In genomic region chr4:150269679-150270078, GRCm38 (mm10) we compare ENCODE assay signal across 9 mouse cellular contexts. TPM values are rescaled to one million over a fixed set of nuclear protein-coding genes. Genes with fewer than 3 reads are reported as not detected.
DNase-seq lines count a peak whose midpoint lies in the region; ATAC-seq and TF ChIP-seq lines count a peak whose summit lies in the region.
"Had no signal": no experiment of that assay in that cellular context is flagged by ENCODE, and none has a peak within 500 bp of the region (broad histone marks: within the 10 kb centered on the region; RNA-seq: fewer than 3 reads in every experiment).

No protein-coding gene starts in this region.

- no peaks in the 10 kb centered on the region for H3K27me3 ChIP-seq in lung, embryonic 16.5 days (ENCODE audit: control insufficient read depth, insufficient read depth, low read depth, low read length)
- no peaks in the 10 kb centered on the region for H3K27me3 ChIP-seq in intestine, embryonic 15.5 days (replicated peaks)
- H3K27me3 ChIP-seq in midbrain, embryonic 16.5 days (ENCODE audit: control insufficient read depth, insufficient read depth, low read depth, low read length), result no peaks in the 10 kb centered on the region

- no peaks in the 10 kb centered on the region for H3K36me3 ChIP-seq in lung, embryonic 16.5 days (ENCODE audit: control insufficient read depth, insufficient read depth, low read length)
- H3K36me3 ChIP-seq in intestine, embryonic 15.5 days, result no peaks in the 10 kb centered on the region
- H3K36me3 ChIP-seq in midbrain, embryonic 16.5 days (ENCODE audit: control insufficient read depth, insufficient read depth, low read length), result no peaks in the 10 kb centered on the region

- no peaks in the 10 kb centered on the region for H3K9me3 ChIP-seq in lung, embryonic 16.5 days (ENCODE audit: control insufficient read depth, low read length)
- no peaks in the 10 kb centered on the region for H3K9me3 ChIP-seq in intestine, embryonic 15.5 days
- H3K9me3 ChIP-seq in midbrain, embryonic 16.5 days (replicated peaks; ENCODE audit: control insufficient read depth, low read length, poor library complexity, severe bottlenecking), result no peaks in the 10 kb centered on the region

- DNase-seq in gastrocnemius, adult 2 months, result peak; percentile 9
- DNase-seq in gastrocnemius, postnatal 10 days, result no peak
- no peak for DNase-seq in lung, adult 2 months
- no peak for DNase-seq in left cerebral cortex, postnatal 4 days

- no peak for TF ChIP-seq CTCF in gastrocnemius, adult 2 months (IDR thresholded peaks at IDR 0.05)
- no peak for TF ChIP-seq CTCF in lung, adult 2 months (IDR thresholded peaks at IDR 0.05; ENCODE audit: insufficient read depth, low read length)

- no peak overlapping the region for H3K4me2 ChIP-seq in lung, embryonic 16.5 days (ENCODE audit: low read depth, low read length)
- peak overlapping the region; percentile 31; the same call in 1 of the 2 replicates for H3K4me2 ChIP-seq in intestine, embryonic 15.5 days (replicated peaks)
- no peak overlapping the region for H3K4me2 ChIP-seq in midbrain, embryonic 16.5 days (ENCODE audit: low read length)

- intact Hi-C loops in gastrocnemius, adult 2 months (cut with DNase I), result no loop called here
- intact Hi-C loops in left cerebral cortex, postnatal 4 days (cut with DNase I), result no loop called here

- no peak for TF ChIP-seq POLR2A in lung, adult 2 months (IDR thresholded peaks at IDR 0.05; ENCODE audit: borderline replicate concordance, extremely low read depth, low read depth, low read length)

- ATAC-seq in lung, embryonic 16.5 days (ENCODE audit: low read depth), result peak; percentile 44
- ATAC-seq in intestine, embryonic 15.5 days, result no peak
- peak; percentile 26; the same call in 1 of the 2 replicates for ATAC-seq in neutrophil, adult 5-6 weeks (ENCODE audit: extremely low read depth, insufficient number of reproducible peaks, low FRiP score, poor library complexity, severe bottlenecking)
- ATAC-seq in midbrain, embryonic 16.5 days, result no peak
- ATAC-seq: forebrain, embryonic 14.5 days had no signal

- no peak overlapping the region for H3K4me3 ChIP-seq in gastrocnemius, adult 2 months
- no peak overlapping the region for H3K4me3 ChIP-seq in lung, embryonic 16.5 days (ENCODE audit: low read length)
- no peak overlapping the region for H3K4me3 ChIP-seq in lung, adult 2 months (replicated peaks; ENCODE audit: extremely low read depth, low read depth, low read length)
- H3K4me3 ChIP-seq in intestine, embryonic 15.5 days (replicated peaks), result no peak overlapping the region
- H3K4me3 ChIP-seq in midbrain, embryonic 16.5 days (ENCODE audit: low read depth, low read length), result no peak overlapping the region

- no peak overlapping the region for H3K27ac ChIP-seq in gastrocnemius, adult 2 months
- H3K27ac ChIP-seq in lung, embryonic 16.5 days (ENCODE audit: low read length), result peak overlapping the region; percentile 84
- peak overlapping the region; percentile 71 for H3K27ac ChIP-seq in intestine, embryonic 15.5 days
- no peak overlapping the region for H3K27ac ChIP-seq in midbrain, embryonic 16.5 days (ENCODE audit: low read length)

- H3K4me1 ChIP-seq in lung, embryonic 16.5 days (replicated peaks; ENCODE audit: control insufficient read depth, insufficient read depth, low read length), result peaks cover 25% of the 10 kb centered on the region
- peaks cover 12% of the 10 kb centered on the region for H3K4me1 ChIP-seq in lung, adult 2 months (ENCODE audit: control insufficient read depth, insufficient read depth, low read length)
- peaks cover 22% of the 10 kb centered on the region for H3K4me1 ChIP-seq in intestine, embryonic 15.5 days (replicated peaks)
- peaks cover 18% of the 10 kb centered on the region for H3K4me1 ChIP-seq in midbrain, embryonic 16.5 days (ENCODE audit: control insufficient read depth, insufficient read depth, low read length)

- WGBS in lung, embryonic 16.5 days, result 4% methylated on average over 7 of the region's 7 CpGs
- WGBS in lung, adult 2 months, result 22% methylated on average over 7 of the region's 7 CpGs
- 13% methylated on average over 6 of the region's 7 CpGs for WGBS in intestine, embryonic 15.5 days
- 58% methylated on average over 7 of the region's 7 CpGs for WGBS in midbrain, embryonic 16.5 days

- peak overlapping the region; percentile 52 for H3K9ac ChIP-seq in lung, embryonic 16.5 days (ENCODE audit: low read length)
- peak overlapping the region; percentile 30; the same call in 1 of the 2 replicates for H3K9ac ChIP-seq in intestine, embryonic 15.5 days
- no peak overlapping the region for H3K9ac ChIP-seq in midbrain, embryonic 16.5 days (ENCODE audit: low read depth, low read length)

RNA-seq across cellular contexts. Expression of gene Rere, which starts 11.8 kb away (rescaled TPM):
- total RNA-seq in gastrocnemius, adult 2 months (2021), result 10 to 100 TPM; 71.3 to 95.7 TPM
- total RNA-seq in gastrocnemius, postnatal 10 days (2021), result 10 to 100 TPM; 53.8 to 56.9 TPM
- 24.8 and 30.3 TPM in 2 replicates for polyA plus RNA-seq in lung, embryonic 16.5 days (2015; fragmentation: Nextera tagmentation; extraction: Ambion mirVana)
- polyA plus RNA-seq in lung, adult 2 months (2012; rRNA removed), result 36.0 and 42.0 TPM in 2 replicates
- 25.6 and 28.4 TPM in 2 replicates for polyA plus RNA-seq in intestine, embryonic 15.5 days (2015; fragmentation: Nextera tagmentation; extraction: Ambion mirVana)
- total RNA-seq in neutrophil, adult 5-6 weeks (2017), result 59.2 and 59.4 TPM in 2 replicates
- 29.0 and 31.2 TPM in 2 replicates for polyA plus RNA-seq in midbrain, embryonic 16.5 days (2015; fragmentation: Nextera tagmentation; extraction: Ambion mirVana)
- total RNA-seq in left cerebral cortex, postnatal 4 days (2021), result 100 to 1,000 TPM in 1 of 2 experiments, 10 to 100 TPM in 1; 98.6 to 106 TPM

RNA-seq across cellular contexts. Expression of gene Eno1, which starts 33.2 kb away (rescaled TPM):
- 10 to 100 TPM; 68.1 to 92.0 TPM for total RNA-seq in gastrocnemius, adult 2 months (2021)
- 100 to 1,000 TPM; 469 to 474 TPM for total RNA-seq in gastrocnemius, postnatal 10 days (2021)
- polyA plus RNA-seq in lung, embryonic 16.5 days (2015; fragmentation: Nextera tagmentation; extraction: Ambion mirVana), result 1,425 and 1,551 TPM in 2 replicates
- polyA plus RNA-seq in lung, adult 2 months (2012; rRNA removed), result 90.4 and 220 TPM in 2 replicates
- polyA plus RNA-seq in intestine, embryonic 15.5 days (2015; fragmentation: Nextera tagmentation; extraction: Ambion mirVana), result 1,894 and 1,951 TPM in 2 replicates
- total RNA-seq in neutrophil, adult 5-6 weeks (2017), result 334 and 375 TPM in 2 replicates
- 1,096 and 1,142 TPM in 2 replicates for polyA plus RNA-seq in midbrain, embryonic 16.5 days (2015; fragmentation: Nextera tagmentation; extraction: Ambion mirVana)
- total RNA-seq in left cerebral cortex, postnatal 4 days (2021), result 100 to 1,000 TPM; 204 to 220 TPM

Comparison
In these comparisons a context has a peak if more than half of its experiments do, and no peak if none do; other contexts are left out.
1. H3K27ac ChIP-seq: peak in lung, embryonic 16.5 days (single experiment) and intestine, embryonic 15.5 days (single experiment); none in gastrocnemius, adult 2 months (single experiment) and midbrain, embryonic 16.5 days (single experiment).
2. ATAC-seq: peak in lung, embryonic 16.5 days (single experiment) and neutrophil, adult 5-6 weeks (single experiment); none in intestine, embryonic 15.5 days (single experiment) and midbrain, embryonic 16.5 days (single experiment).